Mouse (Mus musculus) embryonic facial prominence, embryonic 11.5 days (tissue): ENCODE results near the gene Pikfyve. TPM values are rescaled to one million over a fixed set of nuclear protein-coding genes. Genes with fewer than 3 reads are reported as not detected.

Experiments used
- ATAC-seq: fragments of 200-750 bp; cut with Nextera tagmentation; replicated peaks from 2 replicates; pipeline ENCODE4 v1.8.0; 2017; ENCODE audit warnings: low read depth; ENCODE audit not compliant: insufficient number of reproducible peaks, low FRiP score, low TSS enrichment
- DNase-seq: peaks from one replicate; pipeline ENCODE4 v3.0.0-alpha.2; 2015; ENCODE audit warnings: low spot score
- H3K27ac ChIP-seq: fragments of 300-500 bp; sonication (generic); replicated peaks from 2 replicates; pipeline ENCODE4 v1.5.1; 2014; ENCODE audit warnings: mild to moderate bottlenecking, low read depth, low read length, control low read depth
- H3K27me3 ChIP-seq: fragments of 300-500 bp; sonication (generic); 2 replicates; pipeline ENCODE4 v1.6.1; 2014; ENCODE audit warnings: mild to moderate bottlenecking, low read length, moderate library complexity, mixed read lengths; ENCODE audit not compliant: control insufficient read depth, insufficient read depth
- H3K36me3 ChIP-seq: fragments of 300-500 bp; sonication (generic); replicated peaks from 2 replicates; pipeline ENCODE4 v1.6.1; 2014; ENCODE audit warnings: low read depth, mild to moderate bottlenecking, low read length, moderate library complexity, mixed read lengths; ENCODE audit not compliant: control insufficient read depth, insufficient read depth
- H3K4me1 ChIP-seq: fragments of 300-500 bp; sonication (generic); 2 replicates; pipeline ENCODE4 v1.6.1; 2014; ENCODE audit warnings: low read length, mixed read lengths; ENCODE audit not compliant: control insufficient read depth, insufficient read depth
- H3K4me2 ChIP-seq: fragments of 300-500 bp; sonication (generic); 2 replicates; pipeline ENCODE4 v1.6.1; 2014; ENCODE audit warnings: low read depth, mild to moderate bottlenecking, control low read depth, low read length, moderate library complexity
- H3K4me3 ChIP-seq: fragments of 300-500 bp; sonication (generic); 2 replicates; pipeline ENCODE4 v1.5.1; 2014; ENCODE audit warnings: low read depth, low read length, control low read depth
- H3K9ac ChIP-seq: fragments of 300-500 bp; sonication (generic); replicated peaks from 2 replicates; pipeline ENCODE4 v1.6.1; 2014; ENCODE audit warnings: mild to moderate bottlenecking, control low read depth, low read length
- H3K9me3 ChIP-seq: fragments of 300-500 bp; sonication (generic); replicated peaks from 2 replicates; pipeline ENCODE4 v1.6.1; 2016; ENCODE audit warnings: mild to moderate bottlenecking, low read length, inconsistent platforms, mixed read lengths; ENCODE audit not compliant: control insufficient read depth
- WGBS: fragments of 180-500 bp; shearing (Covaris S2); extraction: QIAGEN DNeasy Blood & Tissue Kit; methylation state at CpG from one replicate; pipeline ENCODE4 v1.1.7; 2014; 5-methylcytosine and 5-hydroxymethylcytosine counted together
- polyA plus RNA-seq: library from polyadenylated mRNA; unstranded; fragments of >200 nt; fragmentation: Nextera tagmentation; extraction: Ambion mirVana; gene quantifications from 2 replicates; pipeline ENCODE4 v1.2.1, GENCODE M21; 2014

The Pikfyve gene
- polyA plus RNA-seq, 1 experiment from 2014 or later = 14.8 TPM

- no peak for DNase-seq
- H3K9ac ChIP-seq = no peak overlapping the region
- WGBS = 75% methylated on average over 3 of the region's 3 CpGs
- H3K4me1 ChIP-seq = no peaks in the 10 kb centered on the region
- no peak for ATAC-seq
- no peaks in the 10 kb centered on the region for H3K36me3 ChIP-seq
- H3K27me3 ChIP-seq = no peaks in the 10 kb centered on the region
- H3K9me3 ChIP-seq = no peaks in the 10 kb centered on the region
- no peak overlapping the region for H3K27ac ChIP-seq
- H3K4me3 ChIP-seq = no peak overlapping the region
- H3K4me2 ChIP-seq = no peak overlapping the region
Measured at GRCm38 (mm10) chr1:65280461-65280860, 94.0 kb downstream of the Pikfyve start.

GRCm38 (mm10) chr1:65281756-65282155 lies 95.3 kb downstream of the Pikfyve start, which contains the start of gene Pth2r:
TSS of gene Pth2r (plus strand) at chr1:65282056.
- H3K27ac ChIP-seq = no peak within 1 kb of the TSS
- H3K4me1 ChIP-seq = no peaks in the 10 kb centered on the region
- no peaks in the 10 kb centered on the region for H3K9me3 ChIP-seq
- ATAC-seq (no peak), DNase-seq (no peak)
- no peak within 1 kb of the TSS for H3K4me3 ChIP-seq
- no peak within 1 kb of the TSS for H3K9ac ChIP-seq
- H3K27me3 ChIP-seq = no peaks in the 10 kb centered on the region
- no peak within 1 kb of the TSS for H3K4me2 ChIP-seq
- WGBS = 88% methylated on average over 6 of the region's 6 CpGs
- no peaks in the 10 kb centered on the region for H3K36me3 ChIP-seq

- DNase-seq = peak; percentile 77
- Histone ChIP-seq H3K4me1 (no peaks in the 10 kb centered on the region), H3K9me3 (no peaks in the 10 kb centered on the region)
Measured at GRCm38 (mm10) chr1:65282766-65283165, 96.3 kb downstream of the Pikfyve start.

DNA sequence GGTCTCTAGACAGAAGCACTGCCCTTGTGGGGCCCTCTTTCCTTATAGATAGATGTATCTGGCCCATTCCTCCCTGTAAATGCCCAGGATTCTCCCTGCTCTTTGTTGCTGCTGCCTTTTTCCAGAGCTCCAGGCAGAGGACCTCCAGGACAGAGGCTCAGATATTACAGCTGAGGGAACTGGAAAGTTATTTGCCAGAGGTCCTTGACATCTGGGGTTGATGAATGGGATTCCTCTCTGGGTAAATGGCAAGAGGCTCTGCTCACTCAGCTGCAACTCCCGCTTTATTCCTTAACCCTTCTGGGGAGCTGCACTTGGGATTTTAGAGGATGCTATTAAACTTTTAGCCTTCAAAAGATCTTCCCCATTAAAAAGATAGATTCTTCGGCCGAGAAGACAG lies 122.0 kb downstream of the Pikfyve start:
- Histone ChIP-seq H3K9ac (no peak overlapping the region), H3K4me3 (no peak overlapping the region), H3K27me3 (no peaks in the 10 kb centered on the region), H3K27ac (no peak overlapping the region), H3K36me3 (no peaks in the 10 kb centered on the region), H3K9me3 (no peaks in the 10 kb centered on the region), H3K4me1 (no peaks in the 10 kb centered on the region), H3K4me2 (no peak overlapping the region)
- ATAC-seq (no peak), DNase-seq (no peak)
- WGBS = 87% methylated on average over 3 of the region's 3 CpGs

More at GRCm38 (mm10) chr1:65282766-65283165, 96.3 kb downstream of the Pikfyve start:
- WGBS = 7% methylated on average over 6 of the region's 6 CpGs
- Histone ChIP-seq H3K4me3 (no peak overlapping the region), H3K9ac (no peak overlapping the region), H3K36me3 (no peaks in the 10 kb centered on the region), H3K27me3 (no peaks in the 10 kb centered on the region), H3K4me2 (no peak overlapping the region), H3K27ac (no peak overlapping the region)
- no peak for ATAC-seq

DNA sequence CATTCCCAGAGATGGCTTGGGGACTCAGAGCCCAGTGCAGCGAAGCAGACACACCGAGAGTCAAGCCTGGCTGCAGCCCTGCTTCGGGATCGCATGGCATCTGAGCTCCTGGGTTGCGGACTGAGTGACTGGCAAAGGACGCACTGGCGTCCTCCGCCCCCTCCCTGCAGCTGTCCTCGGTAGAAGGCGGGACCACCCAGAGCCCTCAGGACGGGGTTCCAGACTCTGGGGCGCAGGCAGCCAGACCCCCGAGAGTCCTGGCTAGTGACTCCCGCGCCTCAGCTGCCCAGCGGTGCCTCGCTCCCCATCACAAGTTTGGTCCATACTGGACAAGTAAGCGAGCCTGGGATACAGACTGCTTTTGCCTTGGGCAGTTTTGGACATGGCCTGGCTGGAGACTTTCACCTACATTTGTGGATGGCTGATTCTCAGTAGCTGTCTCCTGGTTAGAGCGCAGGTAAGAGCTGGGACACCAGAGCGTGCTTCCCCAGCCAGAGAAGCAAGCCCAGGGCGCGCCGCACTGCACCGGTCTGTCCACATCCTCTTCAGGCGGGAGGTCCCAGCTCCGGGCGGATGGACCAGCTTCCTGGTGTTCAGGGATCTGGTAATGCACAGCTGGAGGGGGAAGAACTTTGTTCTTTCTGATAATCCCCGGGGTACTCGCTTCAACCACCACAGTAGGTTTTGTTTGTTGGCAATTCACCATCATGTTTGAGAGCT lies 124.9 kb downstream of the Pikfyve start:
- DNase-seq (peak; percentile 22), ATAC-seq (peak; percentile 52; the same call in 1 of the 2 replicates)
- WGBS = 1% methylated on average over 29 of the region's 29 CpGs
- Histone ChIP-seq H3K4me1 (no peaks in the 10 kb centered on the region), H3K4me3 (peak overlapping the region; percentile 29), H3K36me3 (no peaks in the 10 kb centered on the region), H3K27me3 (no peaks in the 10 kb centered on the region), H3K9ac (peak overlapping the region; percentile 35), H3K4me2 (peak overlapping the region; percentile 61), H3K9me3 (no peaks in the 10 kb centered on the region), H3K27ac (no peak overlapping the region)

DNA sequence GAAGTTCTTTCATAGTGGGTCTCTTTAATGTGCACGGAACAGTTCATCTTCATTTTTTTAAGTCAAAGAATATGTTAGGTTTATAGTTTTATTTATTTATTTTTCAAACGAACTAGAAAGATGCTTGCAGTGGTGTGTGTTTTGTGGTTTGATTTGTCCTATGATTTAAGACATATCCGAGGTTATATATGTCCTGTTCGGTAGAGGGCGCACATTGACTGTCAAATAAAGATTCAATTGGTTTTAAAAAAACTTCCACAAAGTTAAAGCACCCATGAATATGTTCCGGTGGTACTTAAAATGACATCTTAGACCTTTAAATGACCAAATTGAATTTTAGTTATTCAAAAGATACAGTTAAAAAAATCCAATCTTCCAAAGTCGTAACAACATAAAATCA lies 125.6 kb downstream of the Pikfyve start:
- DNase-seq = peak; percentile 84
- Histone ChIP-seq H3K27ac (no peak overlapping the region), H3K9me3 (no peaks in the 10 kb centered on the region), H3K4me1 (no peaks in the 10 kb centered on the region), H3K27me3 (no peaks in the 10 kb centered on the region), H3K4me2 (peak overlapping the region; percentile 61; the same call in 1 of the 2 replicates), H3K4me3 (peak overlapping the region; percentile 29; the same call in 1 of the 2 replicates), H3K36me3 (no peaks in the 10 kb centered on the region), H3K9ac (no peak overlapping the region)
- 14% methylated on average over 7 of the region's 7 CpGs for WGBS
- no peak for ATAC-seq

DNA sequence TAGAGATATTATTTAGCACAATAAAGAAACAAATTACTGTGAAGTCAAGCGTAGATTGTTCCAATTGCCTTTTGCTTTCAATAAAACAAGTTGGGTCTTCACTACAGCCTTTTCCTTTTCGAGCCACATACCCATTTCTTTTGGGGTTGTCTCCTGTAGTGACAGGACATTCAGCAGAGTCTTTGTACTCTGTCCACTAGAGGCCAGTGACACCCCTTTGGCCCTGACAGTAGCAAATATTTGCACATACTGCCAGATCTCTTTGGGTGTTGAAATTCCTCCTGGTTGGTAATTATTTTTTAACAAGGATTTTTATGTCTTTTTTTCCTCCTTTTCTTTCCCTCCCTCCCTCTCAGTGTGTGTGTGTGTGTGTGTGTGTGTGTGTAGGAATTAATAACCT lies 126.4 kb downstream of the Pikfyve start:
- Histone ChIP-seq H3K4me2 (no peak overlapping the region), H3K27me3 (no peaks in the 10 kb centered on the region), H3K36me3 (no peaks in the 10 kb centered on the region), H3K4me3 (no peak overlapping the region), H3K4me1 (no peaks in the 10 kb centered on the region), H3K9me3 (no peaks in the 10 kb centered on the region), H3K27ac (no peak overlapping the region), H3K9ac (no peak overlapping the region)
- DNase-seq (no peak), ATAC-seq (no peak)
- WGBS = 60% methylated on average over 2 of the region's 2 CpGs
